Mouse (Mus musculus): Measurements from ENCODE around the gene Snrnp200. TPM values are rescaled to one million over a fixed set of nuclear protein-coding genes. Genes with fewer than 3 reads are reported as not detected.

Gene Snrnp200
- total and polyA plus RNA-seq, 3 experiments = 67.5 to 137 (median 122) TPM

GRCm38 (mm10) chr2:127210701-127211100 lies 2.5 kb downstream of the Snrnp200 start (continued):
- no peak for TF ChIP-seq MAFK (IDR thresholded peaks at IDR 0.05; ENCODE audit: borderline replicate concordance, low read depth, low read length)

DNA sequence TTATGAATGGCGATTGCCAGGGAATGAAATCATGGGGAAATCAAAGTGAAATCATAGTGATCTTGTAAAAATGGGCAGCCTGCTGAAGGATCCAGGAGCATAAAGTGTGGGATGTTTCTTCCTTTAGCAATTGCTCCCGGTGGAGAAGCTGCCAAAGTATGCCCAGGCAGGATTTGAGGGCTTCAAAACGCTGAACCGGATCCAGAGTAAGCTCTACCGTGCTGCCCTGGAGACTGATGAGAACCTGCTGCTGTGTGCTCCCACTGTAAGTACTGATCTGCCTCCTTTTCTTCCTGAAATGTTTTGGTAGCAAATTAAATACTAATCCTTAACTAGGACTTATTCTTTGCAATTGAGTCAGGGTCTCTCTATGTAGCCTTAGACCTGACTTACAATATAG lies 9.6 kb downstream of the Snrnp200 start:
- H3K36me3 ChIP-seq (ENCODE audit: control insufficient read depth in 1 of 2, insufficient read depth in 2 of 2, low read length in 2 of 2) = peaks cover 0 to 24% of the 10 kb centered on the region in 2 experiments; a peak in 2 of 4 replicates
- no peak overlapping the region for H3K27ac ChIP-seq (ENCODE audit: control insufficient read depth, low read depth, low read length)
- no peak overlapping the region for H3K4me3 ChIP-seq (ENCODE audit: control insufficient read depth in 1 of 2, insufficient read depth in 1 of 2, low read depth in 2 of 2, low read length in 2 of 2)
- no peak overlapping the region for H3K9ac ChIP-seq (ENCODE audit: control insufficient read depth, low read depth, low read length, poor library complexity, severe bottlenecking)
- no peak for TF ChIP-seq TBP (IDR thresholded peaks at IDR 0.05; ENCODE audit: low read depth, low read length)
- TF ChIP-seq E2F4 (IDR thresholded peaks at IDR 0.05; ENCODE audit: borderline replicate concordance, low read depth, low read length) = no peak
- TF ChIP-seq RAD21 (IDR thresholded peaks at IDR 0.05; ENCODE audit: low read depth, low read length) = no peak
- no peak for TF ChIP-seq ZC3H11A (IDR thresholded peaks at IDR 0.05; ENCODE audit: low read depth, low read length)
- no peak for TF ChIP-seq ZKSCAN1 (IDR thresholded peaks at IDR 0.05; ENCODE audit: low read depth, low read length)
- no peak for TF ChIP-seq TCF12 (IDR thresholded peaks at IDR 0.05; ENCODE audit: low read depth, low read length)
- no peak for TF ChIP-seq NELFE (IDR thresholded peaks at IDR 0.05; ENCODE audit: low read depth, low read length)
- TF ChIP-seq SIN3A (IDR thresholded peaks at IDR 0.05; ENCODE audit: low read length) = no peak
- TF ChIP-seq POLR2AphosphoS5 (IDR thresholded peaks at IDR 0.05; ENCODE audit: borderline replicate concordance, low read depth, low read length) = no peak
- H3K27me3 ChIP-seq (ENCODE audit: control insufficient read depth in 1 of 2, insufficient read depth in 2 of 2, low read length in 2 of 2) = no peaks in the 10 kb centered on the region
- no peaks in the 10 kb centered on the region for H3K4me1 ChIP-seq (ENCODE audit: control insufficient read depth in 1 of 2, insufficient read depth in 2 of 2, low read length in 2 of 2)
- DNase-seq (ENCODE audit: low read depth, low spot score) = no peak
- no peaks in the 10 kb centered on the region for H3K9me3 ChIP-seq (replicated peaks; ENCODE audit: insufficient read depth, low read length)
- H3K79me2 ChIP-seq (ENCODE audit: control insufficient read depth, insufficient read depth, low read length, poor library complexity) = no peaks in the 10 kb centered on the region; the same call in 1 of the 2 replicates

DNA sequence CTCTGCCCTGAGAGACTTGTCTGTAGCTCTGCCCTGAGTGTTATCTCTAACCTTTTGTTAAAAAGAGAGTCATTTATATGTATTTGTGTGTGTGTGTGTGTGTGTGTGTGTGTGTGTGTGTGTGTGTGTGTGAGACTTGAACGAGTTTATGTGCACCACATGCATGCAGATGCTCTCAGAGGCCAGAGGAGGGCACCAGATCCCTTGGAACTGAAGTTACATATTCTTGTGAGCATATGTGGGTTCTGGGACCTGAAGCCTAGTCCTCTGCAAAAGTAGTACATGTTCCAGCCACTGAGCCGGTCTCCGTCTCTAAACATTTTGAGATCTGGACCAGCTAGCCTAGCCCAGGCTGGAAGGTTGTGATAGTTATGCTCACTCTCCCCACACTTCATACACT lies 17.1 kb downstream of the Snrnp200 start:
- Histone ChIP-seq H3K9ac (ENCODE audit: control insufficient read depth, low read depth, low read length, poor library complexity, severe bottlenecking) (no peak overlapping the region), H3K27ac (ENCODE audit: control insufficient read depth, low read depth, low read length) (no peak overlapping the region), H3K36me3 (ENCODE audit: control insufficient read depth in 1 of 2, insufficient read depth in 2 of 2, low read length in 2 of 2) (peaks cover 0 to 53% of the 10 kb centered on the region in 2 experiments; a peak in 2 of 4 replicates), H3K4me1 (ENCODE audit: control insufficient read depth in 1 of 2, insufficient read depth in 2 of 2, low read length in 2 of 2) (no peaks in the 10 kb centered on the region), H3K4me3 (ENCODE audit: control insufficient read depth in 1 of 2, insufficient read depth in 1 of 2, low read depth in 2 of 2, low read length in 2 of 2) (no peak overlapping the region), H3K27me3 (ENCODE audit: control insufficient read depth in 1 of 2, insufficient read depth in 2 of 2, low read length in 2 of 2) (no peaks in the 10 kb centered on the region), H3K9me3 (replicated peaks; ENCODE audit: insufficient read depth, low read length) (no peaks in the 10 kb centered on the region), H3K79me2 (ENCODE audit: control insufficient read depth, insufficient read depth, low read length, poor library complexity) (no peaks in the 10 kb centered on the region)
- no peak for TF ChIP-seq UBTF (IDR thresholded peaks at IDR 0.05; ENCODE audit: borderline replicate concordance, insufficient read depth, low read depth, low read length)
- TF ChIP-seq CTCF (IDR thresholded peaks at IDR 0.05 in 2 of 3, conservative IDR thresholded peaks at IDR 0.05 in 1 of 3; ENCODE audit: control insufficient read depth in 1 of 3, insufficient read depth in 1 of 3, low read depth in 2 of 3, low read length in 3 of 3, poor library complexity in 1 of 3, severe bottlenecking in 1 of 3) = peak; percentile 11 to 41 (median 37); a peak in 4 of 6 replicates
- TF ChIP-seq RAD21 (IDR thresholded peaks at IDR 0.05; ENCODE audit: low read depth, low read length) = peak; percentile 5
- TF ChIP-seq E2F4 (IDR thresholded peaks at IDR 0.05; ENCODE audit: borderline replicate concordance, low read depth, low read length) = no peak
- DNase-seq (ENCODE audit: low read depth, low spot score) = peak; percentile 38

Measured in MEL (cell line).